Mouse (Mus musculus): ENCODE results near the gene Rnf13. TPM values are rescaled to one million over a fixed set of nuclear protein-coding genes. Genes with fewer than 3 reads are reported as not detected.

Gene Rnf13
- total and polyA plus RNA-seq, 3 experiments: 18.8 to 26.1 TPM; not detected in 1

DNA sequence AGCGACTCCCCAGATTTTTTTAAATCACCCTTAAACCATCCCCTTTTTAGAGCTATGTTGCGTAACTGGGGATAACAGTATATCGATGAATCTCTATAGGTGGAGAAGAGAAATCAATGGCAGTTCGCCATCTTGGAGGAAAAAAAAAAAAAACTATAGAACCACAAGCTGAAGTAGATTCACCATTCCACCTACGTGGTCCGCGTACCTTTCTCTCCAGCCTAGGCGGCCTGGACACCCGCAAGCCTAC, 110.7 kb downstream of the Rnf13 start:
- no peaks in the 10 kb centered on the region for H3K27me3 ChIP-seq (ENCODE audit: control insufficient read depth in 1 of 2, insufficient read depth in 2 of 2, low read length in 2 of 2)
- DNase-seq (ENCODE audit: low read depth, low spot score): peak; percentile 26
- no peaks in the 10 kb centered on the region for H3K9me3 ChIP-seq (replicated peaks; ENCODE audit: insufficient read depth, low read length)
- TF ChIP-seq ZNF384 (IDR thresholded peaks at IDR 0.05; ENCODE audit: low read depth, low read length): peak; percentile 70
- TF ChIP-seq HCFC1 (IDR thresholded peaks at IDR 0.05; ENCODE audit: low read depth, low read length): no peak
- peaks cover 0 to 5% of the 10 kb centered on the region in 2 experiments; a peak in 2 of 4 replicates for H3K36me3 ChIP-seq (ENCODE audit: control insufficient read depth in 1 of 2, insufficient read depth in 2 of 2, low read length in 2 of 2)
- H3K4me1 ChIP-seq (ENCODE audit: control insufficient read depth in 1 of 2, insufficient read depth in 2 of 2, low read length in 2 of 2): peaks cover 0 to 12% of the 10 kb centered on the region in 2 experiments; a peak in 2 of 4 replicates
- peak overlapping the region; percentile 77 to 98 for H3K4me3 ChIP-seq (ENCODE audit: control insufficient read depth in 1 of 2, insufficient read depth in 1 of 2, low read depth in 2 of 2, low read length in 2 of 2)
- H3K27ac ChIP-seq (ENCODE audit: control insufficient read depth, low read depth, low read length): no peak overlapping the region
- H3K79me2 ChIP-seq (ENCODE audit: control insufficient read depth, insufficient read depth, low read length, poor library complexity): no peaks in the 10 kb centered on the region; the same call in 1 of the 2 replicates
- peak overlapping the region; percentile 57 for H3K9ac ChIP-seq (ENCODE audit: control insufficient read depth, low read depth, low read length, poor library complexity, severe bottlenecking)

DNA sequence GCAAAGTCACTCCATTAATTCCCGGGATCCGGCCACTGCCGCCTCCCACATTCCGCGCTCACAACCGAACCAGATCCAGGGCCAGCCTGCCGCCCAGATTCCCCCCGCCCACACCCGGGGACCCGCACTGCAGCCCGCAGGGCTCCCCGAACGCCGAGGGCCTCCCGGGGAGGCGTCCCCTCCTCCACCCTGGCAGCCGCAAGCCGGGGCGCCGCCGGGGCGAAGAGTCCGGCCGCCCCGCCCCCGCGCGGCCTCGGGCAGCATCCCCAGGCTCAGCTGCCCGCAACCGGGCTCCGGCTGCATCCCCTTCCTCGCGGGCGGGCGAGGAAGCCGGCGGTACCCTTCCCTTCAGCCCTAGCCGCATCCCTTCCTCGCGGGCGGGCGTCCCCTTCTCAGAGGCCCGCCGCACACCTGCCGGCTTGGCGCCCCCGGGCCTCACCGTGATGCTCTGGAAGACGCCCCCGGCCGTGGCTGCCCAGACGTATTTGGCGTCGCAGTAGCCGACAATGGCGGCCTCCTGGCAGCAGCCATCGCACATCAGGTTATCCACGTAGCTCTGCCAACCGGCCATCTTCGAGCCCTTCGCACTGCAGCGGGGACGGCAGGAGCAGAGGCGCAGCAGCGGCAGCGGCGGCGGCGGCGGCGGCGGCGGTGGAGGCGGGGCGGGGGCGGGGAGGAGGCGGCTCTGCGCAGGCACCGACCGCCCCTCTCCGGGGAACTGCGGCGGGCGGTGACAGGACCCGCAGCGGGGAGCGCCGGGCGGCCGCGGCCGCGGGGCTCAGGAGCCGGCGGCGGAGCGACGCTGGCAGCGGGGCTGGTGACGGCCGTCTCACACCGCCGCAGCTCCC, 111.3 kb downstream of the Rnf13 start:
- H3K79me2 ChIP-seq (ENCODE audit: control insufficient read depth, insufficient read depth, low read length, poor library complexity): no peaks in the 10 kb centered on the region; the same call in 1 of the 2 replicates
- H3K27ac ChIP-seq (ENCODE audit: control insufficient read depth, low read depth, low read length): no peak overlapping the region
- H3K36me3 ChIP-seq (ENCODE audit: control insufficient read depth in 1 of 2, insufficient read depth in 2 of 2, low read length in 2 of 2): peaks cover 0 to 5% of the 10 kb centered on the region in 2 experiments; a peak in 2 of 4 replicates
- DNase-seq (ENCODE audit: low read depth, low spot score): peak; percentile 66
- H3K9ac ChIP-seq (ENCODE audit: control insufficient read depth, low read depth, low read length, poor library complexity, severe bottlenecking): peak overlapping the region; percentile 58
- H3K27me3 ChIP-seq (ENCODE audit: control insufficient read depth in 1 of 2, insufficient read depth in 2 of 2, low read length in 2 of 2): no peaks in the 10 kb centered on the region
- H3K9me3 ChIP-seq (replicated peaks; ENCODE audit: insufficient read depth, low read length): no peaks in the 10 kb centered on the region
- H3K4me1 ChIP-seq (ENCODE audit: control insufficient read depth in 1 of 2, insufficient read depth in 2 of 2, low read length in 2 of 2): peaks cover 0 to 12% of the 10 kb centered on the region in 2 experiments; a peak in 2 of 4 replicates
- peak overlapping the region; percentile 77 to 98 for H3K4me3 ChIP-seq (ENCODE audit: control insufficient read depth in 1 of 2, insufficient read depth in 1 of 2, low read depth in 2 of 2, low read length in 2 of 2)
- TF ChIP-seq NELFE (IDR thresholded peaks at IDR 0.05; ENCODE audit: low read depth, low read length) (no peak), POLR2AphosphoS5 (IDR thresholded peaks at IDR 0.05; ENCODE audit: borderline replicate concordance, low read depth, low read length) (no peak), POLR2AphosphoS2 (IDR thresholded peaks at IDR 0.05; ENCODE audit: low read length) (no peak), POLR2A (IDR thresholded peaks at IDR 0.05; ENCODE audit: control insufficient read depth in 1 of 2, insufficient read depth in 1 of 2, low read depth in 1 of 2, low read length in 2 of 2, poor library complexity in 1 of 2) (peak in 1 of 2 experiments; percentile 20; a peak in 1 of 4 replicates), EP300 (IDR thresholded peaks at IDR 0.05; ENCODE audit: low read depth in 1 of 2, low read length in 2 of 2) (no peak)

DNA sequence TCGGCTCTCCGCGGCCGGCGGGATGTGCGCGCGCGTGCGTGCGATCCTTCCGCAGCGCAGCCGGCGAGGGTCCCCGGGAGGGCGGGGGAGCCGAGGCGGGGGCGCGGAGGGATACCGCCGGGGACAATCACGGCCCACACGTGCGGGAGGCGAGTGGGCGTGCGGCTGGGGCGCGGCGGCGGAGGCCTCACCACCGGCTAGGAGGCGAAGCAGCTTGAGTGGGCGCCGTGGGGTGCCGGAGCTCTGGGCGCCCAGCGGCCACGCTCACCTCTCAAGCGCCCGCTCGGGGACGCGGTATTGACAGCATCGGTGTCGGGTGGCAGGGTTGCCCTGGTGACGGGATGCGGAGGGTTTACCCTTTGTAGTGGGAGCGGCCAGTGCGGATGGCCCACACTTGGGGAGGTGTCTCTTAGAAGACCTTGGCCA, 111.9 kb downstream of the Rnf13 start, which contains the start of gene Pfn2:
Gene Pfn2, minus strand, starts transcription at position 320 of the 426 bp plus-strand sequence.
- no peak within 1 kb of the TSS for H3K27ac ChIP-seq (ENCODE audit: control insufficient read depth, low read depth, low read length)
- 0 out of 2 replicates have a peak, but pooled peaks have one; percentile 16 for TF ChIP-seq HCFC1 (IDR thresholded peaks at IDR 0.05; ENCODE audit: low read depth, low read length)
- peak; percentile 61 for TF ChIP-seq MAZ (IDR thresholded peaks at IDR 0.05; ENCODE audit: low read depth, low read length)
- 0 out of 2 replicates have a peak, but pooled peaks have one; percentile 46 for TF ChIP-seq NRF1 (IDR thresholded peaks at IDR 0.05; ENCODE audit: insufficient read depth, low read depth, low read length, poor library complexity, severe bottlenecking)
- TF ChIP-seq MXI1 (IDR thresholded peaks at IDR 0.05; ENCODE audit: low read depth, low read length): no peak; the same call in 1 of the 2 replicates
- TF ChIP-seq BHLHE40 (IDR thresholded peaks at IDR 0.05; ENCODE audit: borderline replicate concordance, low read depth, low read length): peak; percentile 77; the same call in 1 of the 2 replicates
- H3K9me3 ChIP-seq (replicated peaks; ENCODE audit: insufficient read depth, low read length): no peaks in the 10 kb centered on the region
- peak within 1 kb of the TSS; percentile 58 for H3K9ac ChIP-seq (ENCODE audit: control insufficient read depth, low read depth, low read length, poor library complexity, severe bottlenecking)
- H3K4me1 ChIP-seq (ENCODE audit: control insufficient read depth in 1 of 2, insufficient read depth in 2 of 2, low read length in 2 of 2): peaks cover 0 to 12% of the 10 kb centered on the region in 2 experiments; a peak in 2 of 4 replicates
- peak within 1 kb of the TSS; percentile 77 to 98 for H3K4me3 ChIP-seq (ENCODE audit: control insufficient read depth in 1 of 2, insufficient read depth in 1 of 2, low read depth in 2 of 2, low read length in 2 of 2)
- no peaks in the 10 kb centered on the region; the same call in 1 of the 2 replicates for H3K79me2 ChIP-seq (ENCODE audit: control insufficient read depth, insufficient read depth, low read length, poor library complexity)
- peaks cover 0 to 5% of the 10 kb centered on the region in 2 experiments; a peak in 2 of 4 replicates for H3K36me3 ChIP-seq (ENCODE audit: control insufficient read depth in 1 of 2, insufficient read depth in 2 of 2, low read length in 2 of 2)
- H3K27me3 ChIP-seq (ENCODE audit: control insufficient read depth in 1 of 2, insufficient read depth in 2 of 2, low read length in 2 of 2): no peaks in the 10 kb centered on the region
- peak; percentile 70 for DNase-seq (ENCODE audit: low read depth, low spot score)

All from MEL (cell line).